Mouse (Mus musculus): ENCODE data around the gene Hist1h2af. TPM values are rescaled to one million over a fixed set of nuclear protein-coding genes. Genes with fewer than 3 reads are reported as not detected.
"Not testable (repeated sequence)": the region's sequence is repeated elsewhere in the genome, so short reads cannot be mapped to it uniquely, and the experiment has no call there.

The Hist1h2af gene
- polyA plus RNA-seq, 1 experiment from 2014 or later, result 13.8 TPM

DNA sequence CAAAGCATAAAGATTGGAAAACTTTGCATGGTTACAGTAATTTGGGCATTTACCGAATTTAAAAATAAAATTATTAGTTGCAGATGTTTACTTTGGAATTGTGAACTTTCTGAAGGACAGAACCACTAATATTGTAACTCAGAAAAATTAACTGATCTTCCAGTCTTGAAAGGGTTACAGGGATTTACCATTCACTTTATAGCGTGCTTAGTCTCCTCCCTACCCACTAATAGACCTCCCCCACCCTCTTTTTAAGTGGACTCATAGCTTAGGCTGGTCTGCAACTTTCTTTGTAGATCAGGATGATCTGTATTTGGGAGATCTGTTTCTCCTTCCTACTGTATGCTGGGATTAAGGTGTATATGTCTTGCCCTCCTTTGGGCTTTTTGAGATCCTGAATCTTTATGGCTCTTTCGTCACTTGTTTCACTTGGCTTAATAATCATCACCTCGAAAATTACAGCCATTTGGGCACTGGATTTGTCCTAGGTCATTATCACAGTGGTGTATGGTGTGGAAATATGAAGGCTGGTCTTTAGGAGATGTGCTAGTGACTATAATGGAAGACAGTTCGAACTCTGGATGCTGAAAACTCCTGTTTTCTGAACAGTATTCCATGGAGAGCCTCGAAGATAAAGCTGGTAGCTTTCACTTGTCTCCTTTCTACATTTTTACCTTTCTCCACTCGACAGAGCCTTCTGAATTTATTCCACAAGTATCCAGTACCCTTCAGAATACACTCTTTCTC, 2.5 kb downstream of the Hist1h2af start:
- ATAC-seq (ENCODE audit: low FRiP score, low TSS enrichment), result no peak
- Histone ChIP-seq H3K4me1 (ENCODE audit: control insufficient read depth, insufficient read depth, low read length) (peaks cover 16% of the 10 kb centered on the region), H3K9me3 (ENCODE audit: control insufficient read depth, low read length) (no peaks in the 10 kb centered on the region), H3K27ac (ENCODE audit: low read depth, low read length) (peak overlapping the region; percentile 99), H3K36me3 (ENCODE audit: control insufficient read depth, insufficient read depth, low read length) (no peaks in the 10 kb centered on the region), H3K9ac (ENCODE audit: low read depth, low read length) (peak overlapping the region; percentile 89), H3K27me3 (ENCODE audit: control insufficient read depth, insufficient read depth, low read length) (no peaks in the 10 kb centered on the region), H3K4me2 (replicated peaks; ENCODE audit: low read depth, low read length) (peak overlapping the region; percentile 69), H3K4me3 (ENCODE audit: low read length) (peak overlapping the region; percentile 62)
- 17% methylated on average over 7 of the region's 7 CpGs for WGBS

DNA sequence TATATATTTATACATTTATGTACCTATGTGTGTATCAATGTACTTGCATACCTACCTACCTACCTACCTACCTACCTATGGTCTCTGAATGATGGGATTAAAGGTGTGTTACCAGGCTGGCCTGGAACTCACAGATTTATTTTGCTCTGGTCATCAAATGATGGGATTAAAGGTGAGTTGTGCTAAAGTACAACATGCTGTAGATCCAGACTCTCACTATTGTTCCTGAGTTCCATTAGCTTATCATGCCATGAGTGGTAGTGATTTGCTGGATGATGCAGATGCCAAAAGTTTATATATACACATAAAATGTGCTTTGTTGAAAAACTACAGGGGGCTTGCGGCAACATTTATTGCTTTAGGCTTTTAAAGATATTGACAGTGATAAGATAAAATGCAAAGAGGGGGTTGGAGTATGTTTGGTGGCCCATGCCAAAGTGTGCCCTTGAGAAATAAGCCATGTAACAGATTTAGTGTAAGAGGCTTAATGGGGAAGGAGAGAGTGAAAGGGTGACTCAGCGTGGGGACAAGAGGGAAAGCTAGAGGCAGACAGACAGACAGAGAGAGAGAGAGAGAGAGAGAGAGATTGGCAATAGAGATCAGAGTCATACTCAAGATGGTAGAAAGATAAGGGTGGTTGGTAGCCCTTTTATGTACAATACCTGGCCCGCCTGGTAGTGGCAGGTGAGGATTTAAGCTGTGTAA, 3.5 kb downstream of the Hist1h2af start:
- Histone ChIP-seq H3K36me3 (ENCODE audit: control insufficient read depth, insufficient read depth, low read length) (no peaks in the 10 kb centered on the region), H3K4me2 (replicated peaks; ENCODE audit: low read depth, low read length) (peak overlapping the region; percentile 69), H3K4me3 (ENCODE audit: low read length) (peak overlapping the region; percentile 62), H3K27me3 (ENCODE audit: control insufficient read depth, insufficient read depth, low read length) (no peaks in the 10 kb centered on the region), H3K4me1 (ENCODE audit: control insufficient read depth, insufficient read depth, low read length) (peaks cover 16% of the 10 kb centered on the region), H3K27ac (ENCODE audit: low read depth, low read length) (no peak overlapping the region), H3K9ac (ENCODE audit: low read depth, low read length) (peak overlapping the region; percentile 89; the same call in 1 of the 2 replicates), H3K9me3 (ENCODE audit: control insufficient read depth, low read length) (no peaks in the 10 kb centered on the region)
- 68% methylated on average over 3 of the region's 3 CpGs for WGBS
- ATAC-seq (ENCODE audit: low FRiP score, low TSS enrichment), result no peak

DNA sequence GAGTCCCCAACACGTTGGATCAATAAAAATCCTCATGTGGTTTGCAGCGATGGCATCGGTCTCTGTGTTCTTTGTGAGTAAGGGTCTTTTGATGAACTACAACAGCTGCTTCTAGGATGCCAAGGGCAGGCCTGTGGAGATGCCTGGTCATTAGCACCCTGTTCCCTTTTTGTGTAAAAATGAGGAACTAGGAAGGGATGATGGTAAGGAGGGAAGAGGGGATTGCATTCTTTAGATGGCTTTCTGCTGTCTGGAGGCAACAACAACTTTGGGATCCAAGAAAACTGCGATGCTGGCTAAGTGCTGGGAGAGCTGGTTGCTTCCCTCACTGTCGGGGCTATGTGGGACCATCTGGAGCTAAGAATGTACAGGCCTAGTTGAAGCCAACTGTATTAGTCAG, 4.5 kb downstream of the Hist1h2af start:
- ATAC-seq (ENCODE audit: low FRiP score, low TSS enrichment), result no peak
- H3K4me3 ChIP-seq (ENCODE audit: low read length), result no peak overlapping the region
- no peak overlapping the region for H3K27ac ChIP-seq (ENCODE audit: low read depth, low read length)
- H3K27me3 ChIP-seq (ENCODE audit: control insufficient read depth, insufficient read depth, low read length), result no peaks in the 10 kb centered on the region
- H3K9ac ChIP-seq (ENCODE audit: low read depth, low read length), result no peak overlapping the region
- H3K9me3 ChIP-seq (ENCODE audit: control insufficient read depth, low read length), result no peaks in the 10 kb centered on the region
- H3K4me2 ChIP-seq (replicated peaks; ENCODE audit: low read depth, low read length), result no peak overlapping the region
- no peaks in the 10 kb centered on the region for H3K36me3 ChIP-seq (ENCODE audit: control insufficient read depth, insufficient read depth, low read length)
- H3K4me1 ChIP-seq (ENCODE audit: control insufficient read depth, insufficient read depth, low read length), result peaks cover 10% of the 10 kb centered on the region
- 72% methylated on average over 5 of the region's 5 CpGs for WGBS

DNA sequence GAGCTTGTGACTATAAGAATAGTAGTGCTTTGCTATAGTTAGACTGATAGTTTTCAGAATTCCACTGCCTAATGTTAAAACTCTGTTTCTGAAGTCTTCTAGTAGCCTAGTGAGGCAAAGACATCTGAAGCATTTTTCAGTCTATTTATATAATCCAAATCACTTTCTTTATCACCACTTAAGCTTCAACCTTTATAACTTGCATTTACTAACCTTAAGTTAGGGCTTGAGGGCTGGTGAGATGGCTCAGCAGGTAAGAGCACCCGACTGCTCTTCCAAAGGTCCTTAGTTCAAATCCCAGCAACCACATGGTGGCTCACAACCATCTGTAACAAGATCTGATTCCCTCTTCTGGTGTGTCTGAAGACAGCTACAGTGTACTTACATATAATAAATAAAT, 6.1 kb downstream of the Hist1h2af start:
- 68% methylated on average over 1 of the region's 1 CpGs for WGBS
- not testable (repeated sequence) for H3K36me3 ChIP-seq (ENCODE audit: control insufficient read depth, insufficient read depth, low read length); H3K4me1 ChIP-seq (ENCODE audit: control insufficient read depth, insufficient read depth, low read length); H3K9ac ChIP-seq (ENCODE audit: low read depth, low read length); H3K27me3 ChIP-seq (ENCODE audit: control insufficient read depth, insufficient read depth, low read length); H3K9me3 ChIP-seq (ENCODE audit: control insufficient read depth, low read length); H3K27ac ChIP-seq (ENCODE audit: low read depth, low read length); ATAC-seq (ENCODE audit: low FRiP score, low TSS enrichment); H3K4me3 ChIP-seq (ENCODE audit: low read length); H3K4me2 ChIP-seq (replicated peaks; ENCODE audit: low read depth, low read length)

DNA sequence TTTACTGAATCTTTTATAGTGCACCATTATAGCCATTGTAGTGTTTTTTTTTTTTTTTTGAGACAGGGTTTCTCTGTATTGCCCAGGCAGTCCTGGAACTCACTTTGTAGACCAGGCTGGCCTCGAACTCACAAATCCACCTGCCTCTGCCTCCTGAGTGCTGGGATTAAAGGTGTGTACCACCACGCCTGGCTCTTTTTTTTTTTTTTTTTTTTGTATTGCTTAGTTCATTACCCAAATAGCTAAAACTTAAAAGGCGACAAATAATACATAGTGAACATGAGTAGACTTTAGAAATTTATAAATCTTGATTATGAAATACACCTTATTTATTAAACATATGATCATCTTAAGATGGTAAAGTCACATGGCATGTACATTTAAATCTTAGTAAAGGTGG, 7.8 kb downstream of the Hist1h2af start:
- Histone ChIP-seq H3K4me2 (replicated peaks; ENCODE audit: low read depth, low read length) (no peak overlapping the region), H3K27me3 (ENCODE audit: control insufficient read depth, insufficient read depth, low read length) (no peaks in the 10 kb centered on the region), H3K9me3 (ENCODE audit: control insufficient read depth, low read length) (no peaks in the 10 kb centered on the region), H3K4me3 (ENCODE audit: low read length) (no peak overlapping the region), H3K36me3 (ENCODE audit: control insufficient read depth, insufficient read depth, low read length) (no peaks in the 10 kb centered on the region), H3K4me1 (ENCODE audit: control insufficient read depth, insufficient read depth, low read length) (peaks cover 5% of the 10 kb centered on the region), H3K9ac (ENCODE audit: low read depth, low read length) (no peak overlapping the region), H3K27ac (ENCODE audit: low read depth, low read length) (no peak overlapping the region)
- WGBS, result 90% methylated on average over 3 of the region's 3 CpGs
- ATAC-seq (ENCODE audit: low FRiP score, low TSS enrichment), result no peak

DNA sequence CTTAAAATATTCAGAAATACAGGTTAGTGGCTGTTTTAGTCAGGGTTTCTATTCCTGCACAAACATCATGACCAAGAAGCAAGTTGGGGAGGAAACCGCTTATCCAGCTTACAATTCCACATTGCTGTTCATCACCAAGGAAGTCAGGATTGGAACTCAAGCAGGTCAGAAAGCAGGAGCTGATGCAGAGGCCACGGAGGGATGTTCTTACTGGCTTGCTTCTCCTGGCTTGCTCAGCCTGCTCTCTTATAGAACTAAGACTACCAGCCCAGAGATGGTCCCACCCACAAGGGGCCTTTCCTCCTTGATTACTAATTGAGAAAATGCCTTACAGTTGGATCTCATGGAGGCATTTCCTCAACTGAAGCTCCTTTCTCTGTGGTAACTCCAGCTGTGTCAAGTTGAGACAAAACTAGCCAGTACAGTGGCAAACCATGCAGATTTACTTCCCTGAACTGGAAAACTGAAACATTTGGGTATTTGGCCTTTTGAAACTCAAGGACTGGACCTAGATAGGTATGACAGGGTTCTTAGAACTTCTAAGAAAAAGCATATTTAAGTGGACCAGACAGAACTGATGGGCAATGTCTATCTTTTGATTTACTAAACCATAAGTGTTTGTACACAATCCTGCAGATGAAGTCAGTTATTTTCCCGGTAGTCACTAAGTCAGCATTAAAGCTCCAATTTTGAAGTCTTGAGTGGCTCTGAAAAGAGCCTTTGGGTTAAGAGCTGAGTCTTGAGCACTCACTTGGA, 8.7 kb downstream of the Hist1h2af start:
- H3K4me1 ChIP-seq (ENCODE audit: control insufficient read depth, insufficient read depth, low read length); ATAC-seq (ENCODE audit: low FRiP score, low TSS enrichment); H3K27me3 ChIP-seq (ENCODE audit: control insufficient read depth, insufficient read depth, low read length); H3K36me3 ChIP-seq (ENCODE audit: control insufficient read depth, insufficient read depth, low read length); H3K9me3 ChIP-seq (ENCODE audit: control insufficient read depth, low read length): not testable (repeated sequence)
- peak overlapping the region; percentile 76 for H3K4me2 ChIP-seq (replicated peaks; ENCODE audit: low read depth, low read length)
- peak overlapping the region; percentile 44 for H3K4me3 ChIP-seq (ENCODE audit: low read length)
- peak overlapping the region; percentile 68 for H3K9ac ChIP-seq (ENCODE audit: low read depth, low read length)
- 11% methylated on average over 3 of the region's 3 CpGs for WGBS
- H3K27ac ChIP-seq (ENCODE audit: low read depth, low read length), result peak overlapping the region; percentile 88

DNA sequence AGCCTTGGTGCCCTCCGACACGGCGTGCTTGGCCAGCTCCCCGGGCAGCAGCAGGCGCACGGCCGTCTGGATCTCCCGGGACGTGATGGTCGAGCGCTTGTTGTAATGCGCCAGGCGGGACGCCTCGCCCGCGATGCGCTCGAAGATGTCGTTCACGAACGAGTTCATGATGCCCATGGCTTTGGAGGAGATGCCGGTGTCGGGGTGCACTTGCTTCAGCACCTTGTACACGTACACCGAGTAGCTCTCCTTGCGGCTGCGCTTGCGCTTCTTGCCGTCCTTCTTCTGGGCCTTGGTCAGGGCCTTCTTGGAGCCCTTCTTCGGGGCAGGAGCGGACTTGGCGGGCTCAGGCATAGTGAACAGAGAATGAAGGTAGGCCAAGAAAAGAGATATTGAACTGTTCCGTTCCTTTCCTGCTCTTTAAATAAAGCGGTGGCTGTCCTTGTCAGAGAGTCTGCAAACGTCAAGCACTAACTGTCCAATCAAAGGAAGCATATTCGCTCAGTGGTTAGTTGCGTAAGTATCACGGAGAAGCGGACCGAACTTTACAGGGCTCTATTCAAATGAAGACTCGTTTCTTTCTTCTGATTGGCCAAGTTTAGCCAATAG, 9.4 kb downstream of the Hist1h2af start, which contains the start of gene Hist1h2bh:
Gene Hist1h2bh (minus strand): TSS at position 394 of the 609 bp plus-strand sequence.
- peak within 1 kb of the TSS; percentile 97 for H3K27ac ChIP-seq (ENCODE audit: low read depth, low read length)
- H3K4me3 ChIP-seq (ENCODE audit: low read length), result peak within 1 kb of the TSS; percentile 46
- peak within 1 kb of the TSS; percentile 69 for H3K9ac ChIP-seq (ENCODE audit: low read depth, low read length)
- not testable (repeated sequence) for H3K4me1 ChIP-seq (ENCODE audit: control insufficient read depth, insufficient read depth, low read length); H3K36me3 ChIP-seq (ENCODE audit: control insufficient read depth, insufficient read depth, low read length); H3K27me3 ChIP-seq (ENCODE audit: control insufficient read depth, insufficient read depth, low read length); H3K9me3 ChIP-seq (ENCODE audit: control insufficient read depth, low read length)
- peak; percentile 96 for ATAC-seq (ENCODE audit: low FRiP score, low TSS enrichment)
- WGBS, result under 1% methylated on average over 24 of the region's 42 CpGs
- peak within 1 kb of the TSS; percentile 76 for H3K4me2 ChIP-seq (replicated peaks; ENCODE audit: low read depth, low read length)

DNA sequence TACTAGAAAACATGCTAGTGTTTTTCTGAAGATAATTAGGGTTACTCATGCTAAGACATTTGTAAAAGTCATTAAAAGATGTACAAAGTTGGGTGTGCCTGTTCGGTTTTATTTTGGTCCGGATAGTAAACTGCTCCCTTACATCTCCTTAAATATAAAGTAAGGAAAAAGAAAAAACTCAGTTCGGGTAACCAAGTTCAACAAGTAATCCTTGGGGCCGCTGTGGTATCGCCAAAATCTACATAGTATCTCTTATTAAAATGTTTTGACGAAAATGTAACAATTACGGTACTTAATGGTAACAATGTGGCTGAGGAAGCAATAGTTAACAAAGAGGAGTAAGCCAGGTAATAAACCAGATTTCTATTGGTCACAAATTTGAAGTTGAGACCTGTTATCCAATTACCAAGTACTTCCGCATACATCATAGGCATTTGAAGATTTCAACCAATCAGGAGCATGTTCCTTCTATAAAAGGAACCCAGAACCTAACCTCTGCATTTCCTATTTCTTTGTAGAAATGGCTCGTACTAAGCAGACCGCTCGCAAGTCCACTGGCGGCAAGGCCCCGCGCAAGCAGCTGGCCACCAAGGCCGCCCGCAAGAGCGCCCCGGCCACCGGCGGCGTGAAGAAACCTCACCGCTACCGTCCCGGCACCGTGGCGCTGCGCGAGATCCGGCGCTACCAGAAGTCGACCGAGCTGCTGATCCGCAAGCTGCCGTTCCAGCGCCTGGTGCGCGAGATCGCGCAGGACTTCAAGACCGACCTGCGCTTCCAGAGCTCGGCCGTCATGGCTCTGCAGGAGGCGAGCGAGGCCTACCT, 10.5 kb downstream of the Hist1h2af start, which contains the start of gene Hist1h3f:
Gene Hist1h3f (plus strand): TSS at position 88 of the 822 bp plus-strand sequence.
- H3K4me1 ChIP-seq (ENCODE audit: control insufficient read depth, insufficient read depth, low read length), result no peaks in the 10 kb centered on the region
- WGBS, result under 1% methylated on average over 30 of the region's 45 CpGs

More for the DNA sequence above, 10.5 kb downstream of the Hist1h2af start, which contains the start of gene Hist1h3f:
- Histone ChIP-seq H3K4me2 (replicated peaks; ENCODE audit: low read depth, low read length) (peak within 1 kb of the TSS; percentile 76), H3K27ac (ENCODE audit: low read depth, low read length) (peak within 1 kb of the TSS; percentile 97), H3K36me3 (ENCODE audit: control insufficient read depth, insufficient read depth, low read length) (no peaks in the 10 kb centered on the region), H3K27me3 (ENCODE audit: control insufficient read depth, insufficient read depth, low read length) (no peaks in the 10 kb centered on the region), H3K9ac (ENCODE audit: low read depth, low read length) (peak within 1 kb of the TSS; percentile 69), H3K4me3 (ENCODE audit: low read length) (peak within 1 kb of the TSS; percentile 46), H3K9me3 (ENCODE audit: control insufficient read depth, low read length) (no peaks in the 10 kb centered on the region)
- ATAC-seq (ENCODE audit: low FRiP score, low TSS enrichment), result peak; percentile 95
